Mouse (Mus musculus) cortical plate, adult 2 months (tissue): Measurements from ENCODE around the gene Nceh1.

ENCODE experiments used
- CTCF ChIP-seq: fragments of 200-500 bp; IDR thresholded peaks from 2 replicates; pipeline ENCODE4 v1.5.1; 2011; ENCODE audit warnings: mild to moderate bottlenecking, control low read depth, low read length; ENCODE audit not compliant: insufficient read depth; ENCODE audit errors: extremely low read depth
- POLR2A ChIP-seq: fragments of 200-500 bp; IDR thresholded peaks from 2 replicates; pipeline ENCODE4 v1.6.1; 2011; ENCODE audit warnings: mild to moderate bottlenecking, low read length, control low read depth; ENCODE audit not compliant: insufficient read depth; ENCODE audit errors: extremely low read depth

DNA sequence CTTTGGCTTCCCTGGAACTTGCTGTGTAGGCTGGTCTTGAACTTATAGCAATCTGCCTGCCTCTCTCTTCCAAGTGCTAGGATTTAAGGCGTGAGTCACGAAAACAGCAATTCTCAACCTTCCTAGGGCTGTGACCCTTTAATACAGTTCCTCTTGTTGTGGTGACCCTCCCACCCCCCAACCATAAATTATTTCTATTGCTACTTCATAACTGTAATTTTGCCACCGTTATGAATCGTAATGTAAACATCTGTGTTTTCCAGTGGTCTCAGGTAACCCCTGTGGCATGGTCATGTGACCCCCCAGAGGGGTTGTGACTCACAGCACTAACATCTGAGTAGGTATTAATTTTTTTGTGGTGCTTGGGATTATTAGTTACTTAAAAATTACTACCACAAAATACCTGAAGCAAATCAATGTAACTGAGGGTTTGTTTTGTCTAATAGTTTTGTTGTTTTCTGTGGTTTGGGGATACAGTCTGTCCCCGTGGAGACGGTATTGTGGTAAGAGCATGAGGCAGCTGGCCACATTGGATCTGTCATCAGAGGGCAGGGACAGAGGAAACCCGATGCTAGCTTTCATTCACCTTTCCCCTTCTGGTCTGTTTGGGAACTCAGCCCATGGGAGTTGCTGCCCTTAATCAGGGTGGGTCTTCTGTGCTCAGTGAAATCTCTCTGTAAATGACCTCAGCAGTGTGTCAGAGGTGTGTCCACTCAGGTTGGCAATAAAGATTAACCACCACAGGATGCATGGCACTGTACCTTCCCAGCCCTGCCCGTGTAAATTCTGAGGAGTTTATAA lies 31.5 kb downstream of the Nceh1 start:
- TF ChIP-seq CTCF (no peak), POLR2A (no peak)
